Mouse (Mus musculus): Measurements from ENCODE around the gene Clstn1.

- TF ChIP-seq POLR2A (IDR thresholded peaks at IDR 0.05; ENCODE audit: insufficient read depth, low read length): no peak
- TF ChIP-seq CTCF (IDR thresholded peaks at IDR 0.05; ENCODE audit: low read depth, low read length): no peak
- no peak for TF ChIP-seq EP300 (IDR thresholded peaks at IDR 0.05; ENCODE audit: insufficient read depth, low read depth, low read length)
Measured at GRCm38 (mm10) chr4:149562905-149563347, 23.3 kb upstream of the Clstn1 start.

Measured in ES-Bruce4 (cell line).